Mouse (Mus musculus) embryonic fibroblast, embryonic 13.5 days (primary cell): Measurements from ENCODE around the gene Gm4756.

ENCODE experiments used
- CTCF ChIP-seq: IDR thresholded peaks from 2 replicates; pipeline ENCODE4 v1.5.1; 2011; ENCODE audit warnings: mild to moderate bottlenecking, control low read depth, low read length, moderate library complexity, borderline replicate concordance; ENCODE audit not compliant: insufficient read depth
- POLR2A ChIP-seq: IDR thresholded peaks from 2 replicates; pipeline ENCODE4 v1.6.1; 2011; ENCODE audit warnings: low read depth, mild to moderate bottlenecking, control low read depth, low read length, moderate library complexity

GRCm38 (mm10) chr12:72648921-72649320 lies 540 bp downstream of the Gm4756 start:
- TF ChIP-seq CTCF = no peak
- no peak for TF ChIP-seq POLR2A
